In the genomic region with DNA sequence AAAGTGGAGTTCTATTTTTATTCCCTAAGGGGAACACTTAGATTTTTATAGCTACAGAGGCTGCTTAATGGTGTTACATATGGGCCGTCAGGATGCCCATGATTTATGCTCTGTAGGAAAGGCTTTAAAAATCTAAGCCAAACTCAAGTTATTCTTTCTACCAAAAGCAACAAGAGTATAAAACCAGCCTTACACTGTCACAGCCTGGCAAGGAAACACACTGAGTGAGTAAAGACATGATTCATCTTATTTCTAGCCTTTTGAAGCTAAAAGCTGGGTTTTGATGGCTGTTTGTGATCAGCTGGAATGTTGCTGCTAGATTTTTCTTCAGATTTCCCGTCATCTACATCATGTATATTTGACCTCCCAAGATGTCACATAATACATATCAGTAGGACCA, we compare ENCODE assay signal across 27 mouse cellular contexts.
DNase-seq lines count a peak whose midpoint lies in the region; ATAC-seq lines count a peak whose summit lies in the region.
"Had no signal": no experiment of that assay in that cellular context is flagged by ENCODE, and none has a peak within 500 bp of the region (broad histone marks: within the 10 kb centered on the region; RNA-seq: fewer than 3 reads in every experiment).

No protein-coding gene starts in this region.

- H3K4me1 ChIP-seq in limb, embryonic 13.5 days: no peaks in the 10 kb centered on the region
- H3K4me1 ChIP-seq in limb, embryonic 10.5 days: no peaks in the 10 kb centered on the region
- H3K4me1 ChIP-seq: embryonic facial prominence, embryonic 10.5 days; embryonic facial prominence, embryonic 13.5 days; forebrain, embryonic 10.5 days; hindbrain, embryonic 12.5 days; hindbrain, embryonic 15.5 days had no signal

- H3K36me3 ChIP-seq in limb, embryonic 13.5 days: no peaks in the 10 kb centered on the region
- no peaks in the 10 kb centered on the region for H3K36me3 ChIP-seq in limb, embryonic 10.5 days
- H3K36me3 ChIP-seq: embryonic facial prominence, embryonic 10.5 days; embryonic facial prominence, embryonic 13.5 days; forebrain, embryonic 10.5 days; hindbrain, embryonic 12.5 days; hindbrain, embryonic 15.5 days had no signal

- H3K27ac ChIP-seq in limb, embryonic 13.5 days: no peak overlapping the region
- no peak overlapping the region for H3K27ac ChIP-seq in limb, embryonic 10.5 days
- H3K27ac ChIP-seq: embryonic facial prominence, embryonic 10.5 days; embryonic facial prominence, embryonic 13.5 days; forebrain, embryonic 10.5 days; gastrocnemius, adult 2 months; hindbrain, embryonic 12.5 days; hindbrain, embryonic 15.5 days had no signal

- H3K9ac ChIP-seq in limb, embryonic 13.5 days: no peak overlapping the region
- H3K9ac ChIP-seq: embryonic facial prominence, embryonic 13.5 days; forebrain, postnatal 0 days; hindbrain, embryonic 12.5 days; hindbrain, embryonic 15.5 days had no signal

- no peaks in the 10 kb centered on the region for H3K9me3 ChIP-seq in limb, embryonic 13.5 days
- H3K9me3 ChIP-seq in limb, embryonic 10.5 days (replicated peaks): no peaks in the 10 kb centered on the region
- H3K9me3 ChIP-seq: embryonic facial prominence, embryonic 10.5 days; embryonic facial prominence, embryonic 13.5 days; forebrain, embryonic 10.5 days; hindbrain, embryonic 12.5 days; hindbrain, embryonic 15.5 days had no signal

- WGBS in limb, embryonic 13.5 days: 43% methylated on average over 2 of the region's 2 CpGs
- WGBS in limb, embryonic 10.5 days: 76% methylated on average over 2 of the region's 2 CpGs

- DNase-seq in limb, embryonic 10.5 days (ENCODE audit: low spot score): no peak
- peak; percentile 74 for DNase-seq in NIH3T3 (ENCODE audit: low read depth)
- DNase-seq in fibroblast of lung, adult 2 months (ENCODE audit: low read depth): peak; percentile 12
- DNase-seq in telencephalon, adult 2 months (ENCODE audit: low read depth, low spot score): peak; percentile 1
- DNase-seq in cerebellum, adult 11 months: no peak
- DNase-seq: adrenal gland, postnatal 10 days; adrenal gland, postnatal 36 days; cerebellum, adult 11-12 months; cerebellum, adult 8-10 months; cerebellum, postnatal 10 days; cerebellum, postnatal 36 days; embryo, embryonic 11 days; forebrain, postnatal 0 days; gastrocnemius, adult 2 months; gastrocnemius, postnatal 14 days; heart, adult 11 months had no signal

- H3K4me2 ChIP-seq in limb, embryonic 13.5 days (replicated peaks): no peak overlapping the region
- H3K4me2 ChIP-seq: embryonic facial prominence, embryonic 13.5 days; heart, embryonic 11.5 days; hindbrain, embryonic 12.5 days; hindbrain, embryonic 15.5 days had no signal

- ATAC-seq in limb, embryonic 13.5 days (ENCODE audit: low FRiP score, low read depth): peak; percentile 24; the same call in 1 of the 2 replicates
- no peak for ATAC-seq in megakaryocyte, adult 5-6 weeks (ENCODE audit: poor library complexity, severe bottlenecking)
- ATAC-seq: forebrain, embryonic 14.5 days; forebrain, postnatal 0 days; Patski had no signal

- no peaks in the 10 kb centered on the region for H3K27me3 ChIP-seq in limb, embryonic 13.5 days
- H3K27me3 ChIP-seq in limb, embryonic 10.5 days (ENCODE audit: low read depth, poor library complexity, severe bottlenecking): no peaks in the 10 kb centered on the region
- H3K27me3 ChIP-seq: embryonic facial prominence, embryonic 13.5 days; hindbrain, embryonic 12.5 days; hindbrain, embryonic 15.5 days had no signal

- H3K4me3 ChIP-seq in limb, embryonic 13.5 days: no peak overlapping the region
- no peak overlapping the region for H3K4me3 ChIP-seq in limb, embryonic 10.5 days
- H3K4me3 ChIP-seq: embryonic facial prominence, embryonic 10.5 days; embryonic facial prominence, embryonic 13.5 days; erythroblast, embryonic 14.5 days; forebrain, embryonic 10.5 days; gastrocnemius, adult 2 months; hindbrain, embryonic 12.5 days; hindbrain, embryonic 15.5 days had no signal

Comparison
In these comparisons a context has a peak if more than half of its experiments do, and no peak if none do; other contexts are left out.
1. DNase-seq: peak in NIH3T3 (single experiment), fibroblast of lung, adult 2 months (single experiment) and telencephalon, adult 2 months (single experiment); none in limb, embryonic 10.5 days (single experiment) and cerebellum, adult 11 months (single experiment).